Mouse (Mus musculus) left cerebral cortex, adult 18-20 months (tissue): Measurements from ENCODE around the gene Pm20d1. TPM values are rescaled to one million over a fixed set of nuclear protein-coding genes. Genes with fewer than 3 reads are reported as not detected.

Experiments
- total RNA-seq, 2 experiments: library from RNA; stranded (reverse); gene quantifications; 2 replicates each; pipeline ENCODE4 v1.2.3; 2021

Gene Pm20d1
- total RNA-seq, 2 experiments from 2014 or later, result 1.5 to 1.8 TPM

Other genes starting within 250 kb of the Pm20d1 start
- not detected for gene Avpr1b, start 198.1 kb upstream of the Pm20d1 start, total RNA-seq
- under 1 TPM in 1 of 2 experiments, not detected in 1; 0.16 TPM for gene Ctse, start 159.1 kb upstream of the Pm20d1 start, total RNA-seq
- 1 to 10 TPM; 1.4 to 3.1 TPM for gene Rab7b, start 108.7 kb upstream of the Pm20d1 start, total RNA-seq
- under 1 TPM in 1 of 2 experiments, not detected in 1; 0.07 TPM for gene Slc26a9, start 53.4 kb upstream of the Pm20d1 start, total RNA-seq
- 10 to 100 TPM; 43.8 to 43.9 TPM for gene Slc41a1, start 30.1 kb downstream of the Pm20d1 start, total RNA-seq
- 1 to 10 TPM; 5.0 to 7.5 TPM for gene Rab29, start 69.8 kb downstream of the Pm20d1 start, total RNA-seq
- 100 to 1,000 TPM; 148 to 157 TPM for gene Nucks1, start 113.2 kb downstream of the Pm20d1 start, total RNA-seq
- gene Slc45a3, start 165.6 kb downstream of the Pm20d1 start, total RNA-seq, result under 1 TPM; 0.59 to 0.81 TPM
- 10 to 100 TPM; 54.4 to 59.1 TPM for gene Elk4, start 210.2 kb downstream of the Pm20d1 start, total RNA-seq